Mouse (Mus musculus) adrenal gland, adult 2 months (tissue): ENCODE results near the gene Gimap7. TPM values are rescaled to one million over a fixed set of nuclear protein-coding genes. Genes with fewer than 3 reads are reported as not detected.
"Not testable (repeated sequence)": the region's sequence is repeated elsewhere in the genome, so short reads cannot be mapped to it uniquely, and the experiment has no call there.

ENCODE experiments used
- DNase-seq: peaks from one replicate; pipeline ENCODE4 v3.0.0; 2021
- long read RNA-seq: library from polyadenylated mRNA; stranded (forward); transcript quantifications from one replicate; pipeline ENCODE4 v2.0.0, GENCODE M21; 2021
- polyA plus RNA-seq: library from polyadenylated mRNA; depleted of rRNA; stranded (reverse); fragments of >200 nt; gene quantifications from 2 replicates; pipeline ENCODE4 v1.2.3, GENCODE M21; 2012; rRNA removed
- total RNA-seq, 2 experiments: library from RNA; stranded (reverse); gene quantifications; 2 replicates each; pipeline ENCODE4 v1.2.3; 2021

The Gimap7 gene
- total RNA-seq (under 1 TPM; 0.37 to 0.66 TPM), polyA plus RNA-seq (0.08 TPM in 1 of 2 replicates, not detected in the other)
- long read RNA-seq, partial matches to known transcripts, result 0 of 1 reads
- long read RNA-seq, other reads (novel, unspliced or antisense), result 0 of 1 reads

DNA sequence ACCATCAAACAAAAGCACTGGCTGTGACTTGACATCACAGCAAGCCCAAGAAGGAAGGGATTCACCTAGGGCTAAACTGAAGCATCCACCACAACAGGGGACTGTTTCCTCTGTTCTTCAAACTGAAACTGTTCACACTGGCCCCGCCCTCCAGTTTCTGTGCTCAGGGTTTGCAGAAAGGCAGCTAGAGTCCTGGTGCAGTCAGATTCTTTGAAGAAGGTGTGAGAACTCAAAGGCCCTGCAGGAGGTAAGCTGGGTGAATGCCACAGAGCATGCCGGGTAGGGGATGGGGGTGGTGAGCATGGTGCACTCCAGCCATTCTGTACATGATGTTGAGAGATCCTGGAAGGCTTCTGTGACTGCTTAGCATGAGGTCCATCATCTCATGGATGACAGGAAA, at the start of gene Gimap7, which contains the start of gene Gm28053:
TSS of gene Gimap7 (plus strand) at position 167 of the 400 bp plus-strand sequence.
TSS of gene Gm28053 (plus strand) at position 153 of the 400 bp plus-strand sequence.
- no peak for DNase-seq

- DNase-seq, result no peak
Observed at GRCm38 (mm10) chr6:48669446-48669969, 48.9 kb upstream of the Gimap7 start.

DNA sequence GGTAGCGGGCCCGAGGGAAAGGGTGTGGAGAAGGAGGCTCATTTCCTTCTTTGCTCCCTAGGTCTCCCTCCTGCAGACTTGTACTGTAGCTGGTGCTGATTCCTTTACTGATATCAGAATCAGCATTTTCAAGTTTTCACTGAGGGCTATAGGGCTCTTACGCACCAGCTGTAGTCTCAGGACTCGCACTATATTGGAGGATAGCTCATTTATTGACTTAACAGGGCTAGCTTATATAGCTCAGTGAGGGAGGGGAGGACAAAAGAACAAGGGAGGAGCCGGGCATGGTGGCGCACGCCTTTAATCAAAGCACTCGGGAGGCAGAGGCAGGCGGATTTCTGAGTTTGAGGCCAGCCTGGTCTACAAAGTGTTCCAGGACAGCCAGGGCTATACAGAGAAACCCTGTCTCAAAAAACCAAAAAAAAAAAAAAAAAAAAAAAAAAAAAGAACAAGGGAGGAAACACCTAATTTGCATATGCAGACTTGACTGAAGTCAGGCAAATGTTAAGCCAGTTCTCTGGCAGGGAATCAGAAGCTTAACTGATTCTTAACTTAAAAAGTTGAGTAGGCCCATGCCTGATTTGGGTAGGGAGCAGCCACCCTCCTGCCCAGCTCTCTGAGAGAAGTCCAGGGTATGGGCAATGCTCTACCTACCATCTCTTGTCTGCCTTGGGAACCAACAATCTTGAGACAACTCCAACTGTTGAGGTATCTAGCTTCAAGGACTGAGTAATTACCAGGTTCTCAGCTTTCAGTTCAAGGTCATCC, 43.9 kb upstream of the Gimap7 start:
- no peak for DNase-seq

DNA sequence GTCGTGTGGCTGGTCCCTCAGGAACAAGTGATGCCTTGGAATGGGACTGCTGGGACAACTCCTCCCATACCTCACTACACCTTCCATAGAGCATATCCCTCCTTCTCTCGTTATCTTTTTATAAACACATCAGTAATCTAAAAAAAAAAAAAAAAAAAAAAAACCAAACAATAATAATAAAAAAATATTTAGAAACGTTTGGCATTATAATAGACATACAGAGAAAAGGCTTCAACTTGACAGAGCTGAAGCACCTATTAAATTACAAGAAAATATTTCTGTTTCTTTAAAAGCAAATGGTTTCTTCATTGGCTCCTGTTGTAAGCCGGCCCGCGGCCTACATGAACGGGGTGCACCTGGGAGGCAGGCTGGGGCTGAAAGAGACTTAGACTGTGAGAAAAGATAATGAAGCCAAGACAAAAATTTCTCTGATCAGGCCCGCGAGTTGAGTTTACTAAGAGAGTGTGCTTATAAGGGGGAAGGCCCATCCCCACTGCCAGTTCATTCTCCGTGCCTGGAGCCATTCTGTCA, 43.0 kb upstream of the Gimap7 start:
- no peak for DNase-seq

GRCm38 (mm10) chr6:48675931-48676859, 42.2 kb upstream of the Gimap7 start, which contains the start of gene Gimap9:
TSS of gene Gimap9 (plus strand) at chr6:48676129.
- peak; percentile 49 for DNase-seq

GRCm38 (mm10) chr6:48676860-48677415, 41.5 kb upstream of the Gimap7 start:
- no peak for DNase-seq

DNA sequence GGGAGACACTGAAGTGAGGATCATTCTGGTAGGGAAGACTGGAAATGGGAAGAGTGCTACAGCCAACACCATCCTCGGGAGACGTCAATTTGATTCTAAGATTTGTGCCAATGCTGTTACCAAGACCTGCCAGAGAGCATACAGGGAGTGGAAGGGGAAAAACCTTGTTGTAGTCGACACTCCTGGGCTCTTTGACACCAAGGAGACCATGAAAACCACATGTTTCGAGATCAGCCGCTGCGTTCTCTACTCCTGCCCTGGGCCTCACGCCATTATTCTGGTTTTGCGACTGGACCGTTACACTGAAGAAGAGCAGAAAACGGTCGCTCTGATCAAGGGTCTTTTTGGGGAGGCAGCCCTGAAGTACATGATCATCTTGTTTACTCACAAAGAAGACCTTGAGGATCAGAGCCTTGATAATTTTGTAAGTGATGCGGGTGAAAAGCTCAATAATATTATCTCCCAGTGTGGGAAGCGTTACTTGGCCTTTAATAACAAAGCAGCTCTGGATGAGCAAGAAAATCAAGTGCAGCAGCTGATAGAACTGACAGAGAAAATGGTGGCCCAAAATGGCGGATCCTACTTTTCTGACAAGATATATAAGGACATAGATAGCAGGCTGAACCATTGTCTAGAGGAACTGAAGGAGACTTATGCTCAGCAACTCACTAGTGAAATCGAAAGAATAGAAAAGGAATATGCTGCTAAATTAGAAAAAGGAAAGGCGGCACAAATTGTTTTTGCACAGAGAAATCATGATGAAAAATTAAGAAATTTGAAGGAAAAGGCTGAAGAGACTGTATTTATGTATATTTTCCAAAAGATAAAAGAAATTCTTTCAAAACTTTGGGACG, 40.7 kb upstream of the Gimap7 start:
- DNase-seq, result no peak

GRCm38 (mm10) chr6:48678391-48678790, 40.0 kb upstream of the Gimap7 start:
- DNase-seq, result no peak

GRCm38 (mm10) chr6:48679701-48680100, 38.7 kb upstream of the Gimap7 start:
- no peak for DNase-seq

DNA sequence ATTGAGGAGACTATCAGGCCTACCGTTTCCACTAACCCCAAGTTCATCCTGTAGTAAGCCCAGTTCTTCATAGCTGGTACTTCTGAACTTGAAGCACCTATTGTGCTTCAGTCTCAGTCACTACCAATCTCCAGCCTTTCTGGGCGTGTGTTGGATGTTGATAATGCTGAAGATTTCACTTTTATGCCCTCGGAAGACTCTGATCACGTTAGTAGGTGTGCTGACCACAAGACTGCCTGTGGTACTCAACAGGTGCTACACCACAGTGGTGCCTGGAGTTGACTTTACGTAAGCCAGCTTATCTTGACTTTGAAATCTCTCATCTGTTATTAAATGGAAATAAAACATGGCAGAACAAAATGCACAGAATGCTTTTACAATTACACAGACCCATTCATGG, 38.0 kb upstream of the Gimap7 start:
- no peak for DNase-seq

DNA sequence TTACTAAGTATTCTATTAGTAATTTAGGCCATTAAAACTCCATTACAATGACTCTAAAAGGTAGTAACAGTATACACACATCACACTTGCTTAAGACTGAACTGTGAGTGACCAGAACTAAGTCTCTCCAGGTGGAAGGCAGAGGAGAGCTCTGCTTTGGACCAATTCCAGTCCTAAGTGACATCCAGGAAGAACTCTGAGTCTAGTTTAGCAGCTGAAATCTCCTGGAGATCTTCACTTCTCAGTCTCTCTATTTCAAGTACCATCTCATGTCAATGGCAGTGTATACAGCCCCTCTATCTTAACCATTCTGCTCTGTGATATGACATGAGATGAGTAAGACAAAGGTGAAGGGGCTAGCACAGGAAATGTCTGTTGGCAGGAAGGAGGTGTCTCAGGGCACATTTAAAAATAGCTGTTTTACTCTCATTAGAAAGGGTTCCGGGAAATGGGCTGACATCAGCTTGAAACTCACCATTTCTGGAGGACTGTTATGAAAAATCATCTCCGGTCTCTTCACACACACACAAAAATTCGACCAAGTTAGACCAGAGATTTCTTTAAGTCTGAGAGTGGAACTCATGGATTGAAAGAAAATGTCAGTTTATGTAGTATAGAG, 36.8 kb upstream of the Gimap7 start:
- no peak for DNase-seq

GRCm38 (mm10) chr6:48682271-48682670, 36.1 kb upstream of the Gimap7 start:
- DNase-seq, result no peak

GRCm38 (mm10) chr6:48683263-48683821, 35.1 kb upstream of the Gimap7 start:
- not testable (repeated sequence) for DNase-seq

GRCm38 (mm10) chr6:48684319-48684718, 34.1 kb upstream of the Gimap7 start, which contains the start of gene Gimap4:
TSS of gene Gimap4 (plus strand) at chr6:48684549.
- DNase-seq, result no peak

- DNase-seq, result no peak
Observed at GRCm38 (mm10) chr6:48684806-48685205, 33.6 kb upstream of the Gimap7 start.

DNA sequence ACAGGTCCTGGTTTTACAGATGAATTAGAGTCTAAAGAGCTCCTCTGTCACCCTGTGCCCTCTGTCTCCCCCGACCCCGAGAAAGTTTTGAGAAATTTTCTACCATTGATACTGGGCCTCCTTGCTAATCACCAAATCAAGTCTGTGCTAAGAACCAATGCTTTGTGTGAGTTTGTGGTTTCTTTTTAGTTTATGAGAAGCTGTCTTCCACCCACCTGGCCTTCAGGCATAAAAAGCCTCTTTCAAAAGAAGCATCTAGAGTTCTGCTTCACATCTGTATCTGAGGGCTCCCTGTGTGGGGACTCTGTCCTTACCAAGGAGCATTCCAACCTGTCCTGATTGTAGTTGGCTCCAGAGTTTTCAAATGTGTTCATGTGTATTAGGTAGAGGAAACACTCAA, 33.2 kb upstream of the Gimap7 start:
- DNase-seq, result no peak

GRCm38 (mm10) chr6:48685694-48686665, 32.4 kb upstream of the Gimap7 start:
- DNase-seq, result no peak

DNA sequence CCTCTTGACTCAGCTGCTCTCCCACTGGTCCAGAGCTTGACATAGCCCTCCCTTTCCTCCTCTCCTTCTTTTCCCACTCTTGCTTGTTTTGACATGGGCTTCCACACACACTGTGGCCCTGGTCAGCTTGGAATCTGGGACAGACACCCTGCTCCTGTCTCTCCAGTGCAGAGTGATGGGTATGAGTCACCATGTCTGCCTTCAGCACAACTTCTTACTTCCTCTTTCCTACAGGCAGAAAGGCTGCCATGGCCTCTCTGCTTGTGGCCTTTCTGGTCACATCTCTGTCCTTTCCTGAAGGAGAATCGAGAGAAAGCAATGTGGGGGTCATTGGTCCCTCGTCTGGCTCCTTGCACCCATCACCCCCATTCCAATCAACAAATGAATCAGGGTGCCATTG, 31.3 kb upstream of the Gimap7 start:
- DNase-seq, result peak; percentile 31

GRCm38 (mm10) chr6:48689320-48689719, 29.1 kb upstream of the Gimap7 start:
- DNase-seq, result no peak
